Mouse (Mus musculus): Measurements from ENCODE around the gene Tpcn2. TPM values are rescaled to one million over a fixed set of nuclear protein-coding genes. Genes with fewer than 3 reads are reported as not detected.

The Tpcn2 gene
- 7.0 and 9.9 TPM in 2 replicates for polyA plus RNA-seq (2012)

DNA sequence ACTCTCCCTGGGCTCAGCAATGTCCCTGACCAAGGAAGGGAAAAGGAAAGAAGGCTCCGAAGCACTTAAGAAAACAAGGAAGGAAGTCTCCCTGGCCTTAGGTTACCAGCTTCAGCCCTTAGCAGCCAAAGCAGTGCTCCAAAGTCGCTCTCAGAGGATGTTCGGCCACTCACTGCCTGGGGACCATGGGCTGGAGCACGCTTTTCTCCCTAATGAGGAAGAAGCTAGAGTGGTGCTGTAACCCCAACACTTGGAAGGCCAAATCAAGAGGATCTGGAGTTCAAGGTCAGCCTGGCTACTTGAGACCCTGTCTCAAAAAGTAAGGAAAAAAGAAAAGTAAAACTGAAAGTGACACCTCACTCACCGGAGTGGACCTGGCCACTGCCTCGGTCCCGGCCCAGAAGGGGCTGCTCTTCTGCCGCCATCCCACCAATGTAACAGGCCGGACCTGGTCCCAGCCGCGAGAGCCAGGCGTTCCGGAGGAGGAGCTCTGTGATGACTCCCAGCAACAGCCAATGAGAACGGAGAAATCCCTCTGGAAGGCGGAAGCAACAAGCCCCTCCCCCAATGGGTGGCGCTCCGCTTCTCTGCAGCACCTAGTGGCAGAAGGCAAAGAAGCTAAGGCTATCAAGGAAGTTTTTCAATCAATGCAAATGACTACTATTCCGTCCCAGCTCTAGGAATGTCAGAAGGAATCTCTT, at the start of gene Tpcn2:
Gene Tpcn2 (minus strand): TSS at position 525 of the 701 bp plus-strand sequence.

DNA sequence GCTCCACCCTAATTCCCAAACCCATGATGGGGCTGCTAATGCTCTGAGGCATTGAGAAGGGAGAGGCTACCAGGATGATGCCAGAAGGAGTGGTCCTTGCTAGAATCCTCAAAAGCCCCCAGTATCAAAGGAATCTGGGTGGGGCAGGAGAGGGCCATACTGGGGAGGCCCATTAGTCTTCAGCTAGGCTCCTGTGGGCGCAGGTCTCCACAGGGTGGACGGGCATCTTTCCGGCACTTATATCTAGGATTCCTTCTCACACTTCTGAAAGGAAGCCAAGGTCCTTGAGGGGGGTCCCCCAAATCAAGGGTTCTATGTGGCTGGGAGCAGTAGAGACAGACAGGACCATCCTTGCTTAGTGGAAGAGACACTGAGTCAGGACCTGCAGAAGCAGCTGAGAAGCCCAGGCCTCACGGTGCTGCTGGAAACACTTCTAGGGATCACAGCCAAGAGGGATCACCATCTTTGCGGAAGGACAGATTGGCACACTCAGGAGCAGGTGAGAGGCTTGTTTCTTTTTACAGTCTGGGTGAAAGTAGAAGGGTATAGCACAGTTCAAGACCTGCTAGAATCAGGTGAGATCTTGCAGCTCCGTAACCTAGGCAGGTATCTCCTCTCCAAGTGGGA, 31.1 kb upstream of the Tpcn2 start, which contains the start of gene Mrgprd:
Gene Mrgprd (plus strand): TSS at position 51 of the 627 bp plus-strand sequence.

DNA sequence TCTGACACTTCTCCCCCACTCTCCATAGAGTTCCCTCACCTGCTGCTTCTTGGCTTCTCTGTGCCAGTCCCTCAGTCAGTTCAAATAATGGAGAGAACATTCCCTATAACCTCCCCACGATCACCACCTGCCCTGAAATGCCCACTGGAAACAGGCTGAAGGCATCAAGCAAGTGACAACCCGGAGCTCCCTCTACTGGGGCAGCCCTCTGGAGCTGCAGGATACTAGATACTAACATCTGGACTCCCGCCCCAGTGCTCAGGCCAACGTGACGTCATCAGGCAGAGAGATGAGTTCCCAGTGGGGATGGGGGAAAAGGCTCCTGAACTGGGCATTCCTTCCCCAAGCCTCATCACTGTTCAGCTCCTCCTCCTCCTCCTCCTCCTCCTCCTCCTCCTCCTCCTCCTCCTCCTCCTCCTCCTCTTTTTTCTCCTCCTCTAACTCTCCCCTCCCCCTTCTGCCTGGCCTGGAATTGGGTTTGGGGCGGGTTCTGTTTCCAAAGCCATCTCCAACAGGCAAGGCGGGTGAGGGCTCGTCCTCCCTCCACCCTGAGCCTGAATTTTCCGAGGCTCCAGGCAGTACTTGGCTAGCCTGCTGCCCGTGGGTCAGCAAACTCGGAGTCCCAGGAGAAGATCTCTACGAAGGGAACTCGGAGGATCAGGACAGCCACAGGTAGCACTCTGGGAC, 16.7 kb upstream of the Tpcn2 start, which contains the start of gene Mrgprf:
Gene Mrgprf (plus strand): TSS at position 508 of the 687 bp plus-strand sequence.

DNA sequence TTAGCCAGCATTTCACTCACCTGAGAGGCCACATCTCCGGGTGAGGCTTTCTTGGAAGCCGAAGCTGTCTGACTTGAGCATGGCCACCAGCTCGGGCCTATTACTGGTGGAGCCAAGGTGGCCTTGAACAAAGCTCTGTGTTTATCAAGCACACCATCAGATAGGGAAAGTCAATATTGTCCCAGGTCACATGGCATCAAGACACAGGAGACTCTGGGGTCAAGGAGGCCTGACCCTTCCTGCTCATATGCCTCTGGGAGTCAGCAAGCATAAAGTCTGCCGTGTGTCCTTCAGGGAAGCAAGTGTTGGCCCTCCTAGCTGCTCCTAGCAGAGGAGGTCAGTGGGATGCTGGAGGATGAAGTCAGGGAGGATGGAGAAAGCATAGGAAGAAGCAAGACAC, 75.8 kb downstream of the Tpcn2 start, which contains the start of gene 1810010D01Rik:
Gene 1810010D01Rik (minus strand): TSS at position 114 of the 400 bp plus-strand sequence.

Other genes starting within 250 kb of the Tpcn2 start
- not detected in 2 replicates for gene 1810010D01Rik, start 75.9 kb downstream of the Tpcn2 start, polyA plus RNA-seq (2012)
- 0.04 TPM in 1 of 2 replicates, not detected in the other for gene Mrgprf, start 16.8 kb upstream of the Tpcn2 start, polyA plus RNA-seq (2012)
- gene Mrgprd, start 30.8 kb upstream of the Tpcn2 start, polyA plus RNA-seq (2012): not detected in 2 replicates